Mouse (Mus musculus) embryonic facial prominence, embryonic 13.5 days (tissue): ENCODE measurements around the gene Smpd2. TPM values are rescaled to one million over a fixed set of nuclear protein-coding genes. Genes with fewer than 3 reads are reported as not detected.
A peak's percentile ranks its signal among the peaks of the same experiment; 100 is the strongest.

Source experiments
- ATAC-seq: fragments of 200-750 bp; cut with Nextera tagmentation; 2 replicates; pipeline ENCODE4 v1.8.0; 2017; ENCODE audit warnings: low read depth; ENCODE audit not compliant: insufficient number of reproducible peaks, insufficient read depth, low FRiP score, low TSS enrichment
- H3K27ac ChIP-seq: fragments of 300-500 bp; sonication (generic); 2 replicates; pipeline ENCODE4 v1.5.1; 2015; ENCODE audit warnings: moderate library complexity, mild to moderate bottlenecking, inconsistent platforms
- H3K27me3 ChIP-seq: fragments of 300-500 bp; sonication (generic); 2 replicates; pipeline ENCODE4 v1.6.1; 2015; ENCODE audit warnings: mild to moderate bottlenecking, inconsistent platforms
- H3K36me3 ChIP-seq: fragments of 300-500 bp; sonication (generic); 2 replicates; pipeline ENCODE4 v1.6.1; 2015; ENCODE audit warnings: mild to moderate bottlenecking, inconsistent platforms
- H3K4me1 ChIP-seq: fragments of 300-500 bp; sonication (generic); 2 replicates; pipeline ENCODE4 v1.6.1; 2015; ENCODE audit warnings: inconsistent platforms
- H3K4me2 ChIP-seq: fragments of 300-500 bp; sonication (generic); 2 replicates; pipeline ENCODE4 v1.6.1; 2015; ENCODE audit warnings: moderate library complexity, mild to moderate bottlenecking, inconsistent platforms
- H3K4me3 ChIP-seq: fragments of 300-500 bp; sonication (generic); 2 replicates; pipeline ENCODE4 v1.5.1; 2015; ENCODE audit warnings: mild to moderate bottlenecking, inconsistent platforms
- H3K9ac ChIP-seq: fragments of 300-500 bp; sonication (generic); 2 replicates; pipeline ENCODE4 v1.6.1; 2015; ENCODE audit warnings: mild to moderate bottlenecking, inconsistent platforms
- H3K9me3 ChIP-seq: fragments of 300-500 bp; sonication (generic); 2 replicates; pipeline ENCODE4 v1.6.1; 2016; ENCODE audit warnings: inconsistent platforms
- WGBS: fragments of 180-500 bp; shearing (Covaris S2); methylation state at CpG from one replicate; pipeline ENCODE4 v1.1.7; 2015; ENCODE audit warnings: mixed read lengths; 5-methylcytosine and 5-hydroxymethylcytosine counted together
- polyA plus RNA-seq: library from polyadenylated mRNA; unstranded; fragments of >200 nt; fragmentation: Nextera tagmentation; extraction: Ambion mirVana; gene quantifications from 2 replicates; pipeline ENCODE4 v1.2.1, GENCODE M21; 2015

The Smpd2 gene
- polyA plus RNA-seq, 1 experiment from 2014 or later, result 60.6 TPM

DNA sequence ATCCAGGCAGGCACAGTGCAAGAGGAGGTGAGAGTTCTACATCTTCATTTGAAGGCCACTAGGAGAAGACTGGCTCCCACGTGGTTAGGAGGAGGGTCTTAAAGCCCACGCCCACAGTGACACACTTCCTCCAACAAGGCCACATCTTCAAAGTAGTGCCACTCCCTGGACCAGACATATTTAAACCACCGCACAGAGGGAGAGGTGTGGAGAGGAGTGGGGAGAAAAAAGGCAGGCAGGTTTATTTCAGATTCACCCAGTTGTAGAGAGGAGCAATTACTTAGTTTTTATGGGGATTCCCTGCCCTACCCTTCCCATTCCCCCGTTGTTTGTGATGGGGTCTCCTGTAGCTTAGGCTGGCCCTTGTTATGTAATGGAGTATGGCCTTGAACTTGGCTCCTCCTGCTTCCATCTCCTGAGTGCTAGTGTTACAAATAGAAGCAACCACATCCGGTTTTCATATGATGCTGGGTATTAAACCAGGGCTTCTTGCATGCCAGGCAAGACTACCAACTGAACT, 17.1 kb downstream of the Smpd2 start:
- no peak overlapping the region for H3K4me3 ChIP-seq
- no peak overlapping the region for H3K27ac ChIP-seq
- H3K9me3 ChIP-seq, result no peaks in the 10 kb centered on the region
- H3K36me3 ChIP-seq, result 0 out of 2 replicates have a peak, but pooled peaks cover 5% of the 10 kb centered on the region
- no peaks in the 10 kb centered on the region for H3K27me3 ChIP-seq
- no peak overlapping the region for H3K4me2 ChIP-seq
- no peak overlapping the region for H3K9ac ChIP-seq
- peaks cover 19% of the 10 kb centered on the region for H3K4me1 ChIP-seq
- ATAC-seq, result no peak
- WGBS, result 76% methylated on average over 5 of the region's 5 CpGs

DNA sequence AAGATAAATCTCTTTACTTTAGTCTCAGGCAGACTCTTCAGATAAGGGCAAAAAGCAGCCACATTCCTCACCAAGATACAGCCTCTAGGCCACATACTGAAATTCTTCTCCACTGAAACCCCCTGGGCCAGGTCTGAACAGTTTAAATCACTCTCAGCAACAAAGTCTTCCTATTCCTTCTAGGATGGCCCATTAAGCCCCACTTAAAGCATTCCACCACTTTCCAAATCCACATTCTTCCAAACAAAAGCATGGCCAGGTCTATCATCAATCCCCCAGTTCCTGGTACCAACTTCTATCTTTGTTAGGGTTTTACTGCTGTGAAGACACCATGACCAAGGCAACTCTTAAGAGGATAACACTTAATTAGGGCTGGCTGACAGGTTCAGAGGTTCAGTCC, 17.6 kb downstream of the Smpd2 start:
- Histone ChIP-seq H3K9me3 (no peaks in the 10 kb centered on the region), H3K27ac (no peak overlapping the region), H3K4me2 (no peak overlapping the region), H3K36me3 (0 out of 2 replicates have a peak, but pooled peaks cover 6% of the 10 kb centered on the region), H3K4me3 (no peak overlapping the region), H3K9ac (no peak overlapping the region), H3K4me1 (peaks cover 14% of the 10 kb centered on the region), H3K27me3 (no peaks in the 10 kb centered on the region)
- ATAC-seq, result no peak

DNA sequence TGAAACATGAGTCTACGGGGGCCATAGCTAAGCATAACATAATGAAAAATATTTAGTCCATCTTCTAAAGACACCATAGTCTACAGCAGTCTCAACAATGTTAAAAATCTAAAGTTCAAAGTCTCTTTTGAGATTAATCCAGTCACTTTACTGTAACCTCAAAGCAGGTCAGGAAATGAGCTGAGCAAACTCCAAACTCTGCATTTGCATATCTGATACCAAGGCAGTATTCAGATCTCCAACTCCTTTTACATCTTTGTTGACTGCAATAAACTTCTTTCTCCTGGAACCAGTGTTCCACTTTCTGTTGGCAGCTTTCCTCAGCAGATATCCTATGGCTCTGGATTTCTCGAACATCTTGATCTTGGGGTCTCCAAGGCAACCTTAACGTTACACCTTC, 19.5 kb downstream of the Smpd2 start:
- H3K36me3 ChIP-seq, result peaks cover 15% of the 10 kb centered on the region
- no peaks in the 10 kb centered on the region for H3K9me3 ChIP-seq
- WGBS, result 86% methylated on average over 3 of the region's 3 CpGs
- no peak overlapping the region for H3K4me2 ChIP-seq
- H3K4me3 ChIP-seq, result no peak overlapping the region
- ATAC-seq, result no peak
- no peak overlapping the region for H3K9ac ChIP-seq
- H3K27me3 ChIP-seq, result no peaks in the 10 kb centered on the region
- H3K27ac ChIP-seq, result no peak overlapping the region
- H3K4me1 ChIP-seq, result peaks cover 3% of the 10 kb centered on the region; the same call in 1 of the 2 replicates

- Histone ChIP-seq H3K4me2 (no peak overlapping the region), H3K9ac (no peak overlapping the region), H3K27ac (no peak overlapping the region), H3K36me3 (peaks cover 37% of the 10 kb centered on the region), H3K4me3 (no peak overlapping the region), H3K9me3 (no peaks in the 10 kb centered on the region), H3K4me1 (no peaks in the 10 kb centered on the region), H3K27me3 (no peaks in the 10 kb centered on the region)
- ATAC-seq, result no peak
- 47% methylated on average over 6 of the region's 6 CpGs for WGBS
Observed at GRCm38 (mm10) chr10:41467325-41467724, 22.8 kb downstream of the Smpd2 start.

DNA sequence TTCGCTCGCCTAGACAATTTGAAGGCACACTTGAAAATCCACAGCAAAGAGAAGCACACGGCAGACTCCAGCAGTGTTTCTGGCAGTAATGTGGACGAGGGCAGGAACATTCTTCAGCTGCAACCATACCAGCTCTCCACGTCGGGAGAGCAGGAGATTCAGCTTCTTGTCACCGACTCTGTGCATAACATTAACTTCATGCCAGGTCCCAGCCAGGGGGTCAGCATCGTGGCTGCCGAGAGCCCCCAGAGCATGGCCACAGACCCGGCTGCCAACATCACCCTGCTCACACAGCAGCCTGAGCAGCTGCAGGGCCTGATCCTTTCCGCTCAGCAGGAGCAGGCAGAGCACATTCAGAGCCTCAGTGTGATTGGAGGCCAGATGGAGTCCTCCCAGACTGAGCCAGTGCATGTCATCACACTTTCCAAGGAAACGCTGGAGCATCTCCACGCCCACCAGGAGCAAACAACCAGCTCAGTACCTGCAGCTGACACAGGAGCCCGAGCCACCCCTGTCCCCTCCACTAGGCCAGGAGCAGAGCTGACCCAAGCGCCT, 25.7 kb downstream of the Smpd2 start:
- Histone ChIP-seq H3K4me1 (no peaks in the 10 kb centered on the region), H3K27ac (no peak overlapping the region), H3K4me3 (no peak overlapping the region), H3K9ac (no peak overlapping the region), H3K4me2 (no peak overlapping the region), H3K9me3 (no peaks in the 10 kb centered on the region), H3K27me3 (no peaks in the 10 kb centered on the region), H3K36me3 (peaks cover 55% of the 10 kb centered on the region)
- 59% methylated on average over 15 of the region's 15 CpGs for WGBS
- no peak for ATAC-seq

GRCm38 (mm10) chr10:41461057-41461722, 29.0 kb downstream of the Smpd2 start:
- Histone ChIP-seq H3K36me3 (peaks cover 71% of the 10 kb centered on the region), H3K4me2 (no peak overlapping the region), H3K27ac (no peak overlapping the region), H3K27me3 (no peaks in the 10 kb centered on the region), H3K4me1 (no peaks in the 10 kb centered on the region), H3K9ac (no peak overlapping the region), H3K9me3 (no peaks in the 10 kb centered on the region), H3K4me3 (no peak overlapping the region)
- WGBS, result 87% methylated on average over 3 of the region's 3 CpGs
- ATAC-seq, result no peak

DNA sequence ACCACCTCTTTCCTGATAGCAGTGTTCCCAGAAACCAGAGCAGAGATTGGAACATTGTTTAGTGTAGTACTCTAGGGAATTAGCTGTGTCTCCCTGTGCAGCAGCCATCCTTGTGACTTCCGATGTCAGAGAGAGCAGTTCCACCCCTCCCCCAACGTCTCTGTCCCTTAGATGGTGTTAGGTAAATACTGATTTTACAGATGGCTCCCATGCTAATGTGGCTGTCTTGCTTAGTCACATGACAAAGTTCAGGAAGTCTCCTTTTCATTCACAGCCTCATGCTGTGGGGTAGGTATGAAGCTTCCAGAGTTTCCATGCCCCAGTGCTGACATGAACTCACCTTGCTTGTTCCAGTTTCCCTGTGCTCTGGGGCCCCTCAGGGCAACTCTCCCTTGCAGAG, 29.7 kb downstream of the Smpd2 start:
- no peak overlapping the region for H3K27ac ChIP-seq
- H3K9me3 ChIP-seq, result no peaks in the 10 kb centered on the region
- H3K4me3 ChIP-seq, result no peak overlapping the region
- H3K9ac ChIP-seq, result no peak overlapping the region
- peaks cover 74% of the 10 kb centered on the region for H3K36me3 ChIP-seq
- H3K4me2 ChIP-seq, result no peak overlapping the region
- H3K27me3 ChIP-seq, result no peaks in the 10 kb centered on the region
- no peaks in the 10 kb centered on the region for H3K4me1 ChIP-seq
- WGBS, result 32% methylated on average over 2 of the region's 2 CpGs
- no peak for ATAC-seq

- Histone ChIP-seq H3K36me3 (peaks cover 76% of the 10 kb centered on the region), H3K4me2 (no peak overlapping the region), H3K27ac (no peak overlapping the region), H3K9ac (no peak overlapping the region), H3K9me3 (no peaks in the 10 kb centered on the region), H3K4me3 (no peak overlapping the region), H3K4me1 (no peaks in the 10 kb centered on the region), H3K27me3 (no peaks in the 10 kb centered on the region)
- no peak for ATAC-seq
- WGBS, result 72% methylated on average over 4 of the region's 4 CpGs
Observed at GRCm38 (mm10) chr10:41459990-41460389, 30.2 kb downstream of the Smpd2 start.

- Histone ChIP-seq H3K36me3 (peaks cover 57% of the 10 kb centered on the region), H3K27me3 (no peaks in the 10 kb centered on the region), H3K4me1 (peaks cover 23% of the 10 kb centered on the region), H3K4me3 (no peak overlapping the region), H3K4me2 (no peak overlapping the region), H3K9ac (no peak overlapping the region), H3K27ac (no peak overlapping the region), H3K9me3 (no peaks in the 10 kb centered on the region)
- WGBS, result 90% methylated on average over 3 of the region's 3 CpGs
- no peak for ATAC-seq
Observed at GRCm38 (mm10) chr10:41452791-41453190, 37.4 kb downstream of the Smpd2 start.

GRCm38 (mm10) chr10:41451656-41452055, 38.5 kb downstream of the Smpd2 start:
- Histone ChIP-seq H3K4me3 (no peak overlapping the region), H3K9me3 (no peaks in the 10 kb centered on the region)

GRCm38 (mm10) chr10:41450780-41451522, 39.2 kb downstream of the Smpd2 start:
- no peaks in the 10 kb centered on the region for H3K27me3 ChIP-seq
- peaks cover 23% of the 10 kb centered on the region for H3K4me1 ChIP-seq
- peak overlapping the region; percentile 72 for H3K4me2 ChIP-seq
- peak overlapping the region; percentile 96 for H3K4me3 ChIP-seq
- no peaks in the 10 kb centered on the region for H3K9me3 ChIP-seq
- no peak overlapping the region for H3K27ac ChIP-seq
- H3K36me3 ChIP-seq, result peaks cover 41% of the 10 kb centered on the region
- WGBS, result 55% methylated on average over 18 of the region's 18 CpGs
- peak overlapping the region; percentile 88 for H3K9ac ChIP-seq
- ATAC-seq, result no peak

More at GRCm38 (mm10) chr10:41451656-41452055, 38.5 kb downstream of the Smpd2 start:
- Histone ChIP-seq H3K4me1 (peaks cover 23% of the 10 kb centered on the region), H3K9ac (no peak overlapping the region), H3K27me3 (no peaks in the 10 kb centered on the region), H3K27ac (no peak overlapping the region), H3K4me2 (no peak overlapping the region), H3K36me3 (peaks cover 48% of the 10 kb centered on the region)
- ATAC-seq, result no peak
- 94% methylated on average over 9 of the region's 9 CpGs for WGBS
